In genomic region chr1:58712076-58713061, GRCm38 (mm10) we compare ENCODE assay signal across 8 mouse cellular contexts. TPM values are rescaled to one million over a fixed set of nuclear protein-coding genes. Genes with fewer than 3 reads are reported as not detected.
A peak's percentile ranks its signal among the peaks of the same experiment; 100 is the strongest.
DNase-seq lines count a peak whose midpoint lies in the region; ATAC-seq lines count a peak whose summit lies in the region.

No protein-coding gene starts in this region.

- H3K27me3 ChIP-seq in forebrain, embryonic 12.5 days, result no peaks in the 10 kb centered on the region
- no peaks in the 10 kb centered on the region for H3K27me3 ChIP-seq in hindbrain, embryonic 13.5 days

- H3K4me1 ChIP-seq in forebrain, embryonic 12.5 days, result peaks cover 24% of the 10 kb centered on the region; the same call in 1 of the 2 replicates
- H3K4me1 ChIP-seq in hindbrain, embryonic 13.5 days (replicated peaks), result peaks cover 6% of the 10 kb centered on the region; the same call in 1 of the 2 replicates

- H3K9me3 ChIP-seq in forebrain, embryonic 12.5 days, result no peaks in the 10 kb centered on the region
- no peaks in the 10 kb centered on the region for H3K9me3 ChIP-seq in hindbrain, embryonic 13.5 days

- peak; percentile 68 for ATAC-seq in forebrain, embryonic 12.5 days (ENCODE audit: low FRiP score)
- ATAC-seq in hindbrain, embryonic 13.5 days (ENCODE audit: low FRiP score), result peak; percentile 80
- peak; percentile 78 for ATAC-seq in monocyte, adult 5-6 weeks (replicated peaks; ENCODE audit: insufficient number of reproducible peaks, low FRiP score, low TSS enrichment, poor library complexity, severe bottlenecking)

- 14% methylated on average over 17 of the region's 17 CpGs for WGBS in forebrain, embryonic 12.5 days
- 3% methylated on average over 17 of the region's 17 CpGs for WGBS in hindbrain, embryonic 13.5 days

- peak; percentile 38 to 41 for DNase-seq in cerebellum, adult 18-20 months
- DNase-seq in cerebellum, postnatal 4 days (ENCODE audit: low spot score in 2 of 2), result no peak
- DNase-seq in brain, adult 2 months (ENCODE audit: low read depth, low spot score), result peak; percentile 43
- peak; percentile 79 for DNase-seq in liver
- no peak for DNase-seq in ovary, postnatal 36 days (ENCODE audit: low spot score)

- peaks cover 2% of the 10 kb centered on the region; the same call in 1 of the 2 replicates for H3K36me3 ChIP-seq in forebrain, embryonic 12.5 days (replicated peaks)
- no peaks in the 10 kb centered on the region for H3K36me3 ChIP-seq in hindbrain, embryonic 13.5 days

- peak overlapping the region; percentile 90 for H3K27ac ChIP-seq in forebrain, embryonic 12.5 days
- H3K27ac ChIP-seq in hindbrain, embryonic 13.5 days, result peak overlapping the region; percentile 89

- H3K9ac ChIP-seq in forebrain, embryonic 12.5 days, result peak overlapping the region; percentile 45; the same call in 1 of the 2 replicates
- H3K9ac ChIP-seq in hindbrain, embryonic 13.5 days, result peak overlapping the region; percentile 82; the same call in 1 of the 2 replicates

- peak overlapping the region; percentile 79 for H3K4me2 ChIP-seq in forebrain, embryonic 12.5 days
- peak overlapping the region; percentile 73 for H3K4me2 ChIP-seq in hindbrain, embryonic 13.5 days

- peak overlapping the region; percentile 65 for H3K4me3 ChIP-seq in forebrain, embryonic 12.5 days (replicated peaks)
- peak overlapping the region; percentile 63 for H3K4me3 ChIP-seq in hindbrain, embryonic 13.5 days

RNA-seq across cellular contexts. Expression of gene Cflar, which starts 1.1 kb away (rescaled TPM):
- 23.8 and 24.8 TPM in 2 replicates for polyA plus RNA-seq in forebrain, embryonic 12.5 days (2016; fragmentation: Nextera tagmentation; extraction: Ambion mirVana)
- polyA plus RNA-seq in hindbrain, embryonic 13.5 days (2015; fragmentation: Nextera tagmentation; extraction: Ambion mirVana), result 16.5 and 17.2 TPM in 2 replicates
- total RNA-seq in monocyte, adult 5-6 weeks (2017), result 127 to 227 TPM (median 128 TPM) in 3 replicates

RNA-seq across cellular contexts. Expression of gene Als2cr12, which starts 16.6 kb away (rescaled TPM):
- polyA plus RNA-seq in forebrain, embryonic 12.5 days (2016; fragmentation: Nextera tagmentation; extraction: Ambion mirVana), result not detected in 2 replicates
- polyA plus RNA-seq in hindbrain, embryonic 13.5 days (2015; fragmentation: Nextera tagmentation; extraction: Ambion mirVana), result not detected in 2 replicates
- not detected in 3 replicates for total RNA-seq in monocyte, adult 5-6 weeks (2017)

Comparison
In these comparisons a context has a peak if more than half of its experiments do, and no peak if none do; other contexts are left out.
1. DNase-seq: peak in cerebellum, adult 18-20 months (2 of 2), brain, adult 2 months (single experiment) and liver (single experiment); none in cerebellum, postnatal 4 days (0 of 2) and ovary, postnatal 36 days (single experiment).
2. Peak in every context shown above with its lines, with median percentiles within 50 percentile points of each other: ATAC-seq.